Mouse (Mus musculus) frontal cortex, postnatal 14 days (tissue): ENCODE measurements around the gene Olfr628.
"Not testable (repeated sequence)": the region's sequence is repeated elsewhere in the genome, so short reads cannot be mapped to it uniquely, and the experiment has no call there.

Experiments used
- DNase-seq, 2 experiments: peaks; one replicate each; pipeline ENCODE4 v3.0.0; 2022; ENCODE audit warnings: low spot score in 2 of 2

The Olfr628 gene

GRCm38 (mm10) chr7:103730074-103730473 lies at the start of gene Olfr628:
Gene Olfr628, plus strand, starts transcription at chr7:103730374.
- no peak for DNase-seq

GRCm38 (mm10) chr7:103682420-103682819 lies 47.8 kb upstream of the Olfr628 start, which contains the start of gene Olfr625-ps1:
Gene Olfr625-ps1, plus strand, starts transcription at chr7:103682720.
- DNase-seq = no peak

DNA sequence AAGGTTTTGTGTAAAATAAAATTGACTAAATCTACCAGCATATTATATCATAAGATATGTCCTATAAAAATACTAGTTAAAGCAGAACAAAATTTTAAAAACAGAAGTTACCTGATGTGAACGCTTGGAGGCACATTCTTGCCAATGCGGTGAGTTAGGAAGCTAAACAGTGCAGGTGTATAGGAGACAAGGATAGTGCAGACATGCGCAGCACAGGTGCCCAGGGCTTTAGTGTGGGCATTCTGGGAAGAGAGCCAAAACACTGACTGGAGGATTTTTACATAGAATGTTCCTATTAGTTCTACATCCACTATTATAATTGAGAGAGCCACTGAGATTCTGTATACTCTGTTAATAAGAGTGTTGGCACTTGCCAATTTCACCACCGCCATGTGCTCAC lies 30.7 kb upstream of the Olfr628 start:
- DNase-seq = no peak

DNA sequence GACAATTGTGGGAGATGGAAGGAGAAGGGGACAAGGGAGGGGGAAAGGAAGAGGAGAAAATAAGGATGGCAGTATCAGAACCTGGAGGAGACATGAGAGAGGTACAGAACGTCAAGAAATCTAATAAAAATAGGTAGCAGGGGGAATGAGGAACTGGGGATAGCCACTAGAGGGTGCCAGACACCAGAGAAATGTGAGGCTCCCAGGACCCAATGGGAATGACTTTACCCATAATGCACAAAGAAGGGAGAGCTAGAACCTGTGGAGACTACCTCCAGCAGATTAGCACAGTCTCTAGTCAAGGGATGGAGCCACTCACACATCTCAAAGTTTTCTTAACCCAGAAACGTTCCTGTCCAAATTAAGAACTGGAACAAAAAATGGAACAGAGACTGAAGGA lies 18.1 kb upstream of the Olfr628 start:
- DNase-seq = no peak

- no peak for DNase-seq
Observed at GRCm38 (mm10) chr7:103714371-103714770, 15.8 kb upstream of the Olfr628 start, which contains the start of gene Olfr243. Gene Olfr243, plus strand, starts transcription at chr7:103714671.

GRCm38 (mm10) chr7:103716398-103716797 lies 13.8 kb upstream of the Olfr628 start:
- DNase-seq = not testable (repeated sequence)

DNA sequence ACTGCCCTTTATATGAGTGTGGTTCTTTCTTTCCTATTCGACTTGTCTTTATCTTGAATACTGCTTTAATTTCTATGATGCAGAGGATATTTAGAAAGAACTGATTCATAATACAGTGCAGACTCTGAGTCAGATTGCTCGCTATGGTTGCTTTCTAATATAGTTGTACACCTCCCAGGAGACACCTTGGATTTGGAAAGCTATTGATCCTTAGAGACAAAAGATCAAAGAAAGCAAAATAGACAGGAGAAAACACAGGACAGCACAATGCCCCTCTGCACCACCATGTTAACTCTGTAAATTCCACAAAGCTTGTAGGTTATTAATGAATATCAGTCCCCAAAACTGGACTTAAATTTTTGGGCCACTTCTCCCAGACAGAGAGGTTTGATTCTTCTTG lies 14.7 kb downstream of the Olfr628 start, which contains the start of gene Olfr629:
Olfr629 (minus strand) TSS at position 101 of the 400 bp plus-strand sequence.
- DNase-seq = no peak

DNA sequence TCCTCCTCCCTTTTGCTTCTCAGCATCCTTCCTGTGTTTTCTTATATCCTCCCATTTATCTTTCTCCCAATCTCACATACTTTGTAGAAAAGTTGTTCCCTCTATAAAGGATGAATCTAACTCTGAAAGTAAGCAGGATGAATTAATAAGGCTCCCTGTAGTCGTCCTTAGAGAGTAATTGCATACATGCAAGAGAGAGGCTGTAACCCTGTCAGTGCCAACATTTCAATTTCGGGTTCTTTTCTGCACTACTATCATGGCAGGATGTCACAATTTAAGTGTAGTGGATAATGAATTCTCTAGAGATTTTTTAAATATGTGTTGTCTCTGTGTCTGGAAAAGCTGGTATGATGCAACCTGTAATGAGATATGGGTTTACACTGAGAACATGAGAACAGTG lies 27.1 kb downstream of the Olfr628 start, which contains the start of gene Olfr630:
Olfr630 (minus strand) TSS at position 101 of the 400 bp plus-strand sequence.
- no peak for DNase-seq

DNA sequence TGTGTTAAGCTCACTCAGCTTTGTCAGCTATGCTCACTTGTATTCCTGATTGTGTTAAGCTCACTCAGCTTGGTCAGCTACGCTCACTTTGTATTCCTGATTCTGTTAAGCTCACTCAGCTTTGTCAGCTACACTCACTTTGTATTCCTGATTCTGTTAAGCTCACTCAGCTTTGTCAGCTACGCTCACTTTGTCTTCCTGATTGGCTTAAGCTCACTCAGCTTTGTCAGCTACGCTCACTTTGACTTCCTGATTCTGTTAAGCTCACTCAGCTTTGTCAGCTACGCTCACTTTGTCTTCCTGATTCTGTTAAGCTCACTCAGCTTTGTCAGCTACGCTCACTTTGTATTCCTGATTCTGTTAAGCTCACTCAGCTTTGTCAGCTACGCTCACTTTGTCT lies 32.0 kb downstream of the Olfr628 start:
- not testable (repeated sequence) for DNase-seq

- DNase-seq = not testable (repeated sequence)
Observed at GRCm38 (mm10) chr7:103767687-103768086, 37.5 kb downstream of the Olfr628 start.

GRCm38 (mm10) chr7:103771494-103771893 lies 41.3 kb downstream of the Olfr628 start, which contains the start of gene Olfr69:
Gene Olfr69, minus strand, starts transcription at chr7:103771594.
- no peak for DNase-seq

DNA sequence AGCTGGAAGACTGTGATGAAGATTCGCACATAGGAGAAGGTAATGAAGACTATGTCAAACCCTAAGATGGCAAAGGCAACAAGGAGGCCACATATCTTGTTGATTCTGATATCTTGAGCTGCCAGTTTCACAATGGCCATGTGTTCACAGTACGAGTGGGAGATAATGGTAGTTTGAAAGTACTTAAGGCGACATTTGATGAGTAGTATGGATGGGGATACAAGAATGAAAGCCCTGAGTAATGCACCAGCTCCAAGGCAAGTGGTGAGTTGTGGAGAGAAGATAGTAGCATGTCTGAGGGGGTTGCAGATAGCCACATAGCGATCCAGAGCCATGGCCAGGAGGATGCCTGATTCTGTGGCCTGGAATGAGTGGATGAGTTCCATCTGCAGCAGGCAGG lies 47.5 kb downstream of the Olfr628 start:
- DNase-seq = not testable (repeated sequence)

GRCm38 (mm10) chr7:103779598-103779997 lies 49.4 kb downstream of the Olfr628 start, which contains the start of gene Olfr68:
Gene Olfr68, minus strand, starts transcription at chr7:103779698.
- no peak for DNase-seq
